Mouse (Mus musculus) brain, embryonic 14.5 days (tissue): ENCODE results near the gene Rpap3.

Source experiments
- CTCF ChIP-seq: fragments of 200-500 bp; IDR thresholded peaks from 2 replicates; pipeline ENCODE4 v1.5.1; 2012; ENCODE audit warnings: inconsistent platforms, mild to moderate bottlenecking, moderate library complexity, borderline replicate concordance; ENCODE audit not compliant: insufficient read depth, insufficient read length; ENCODE audit errors: extremely low read depth
- POLR2A ChIP-seq: fragments of 200-500 bp; IDR thresholded peaks from 2 replicates; pipeline ENCODE4 v1.6.1; 2012; ENCODE audit warnings: mild to moderate bottlenecking, inconsistent platforms, borderline replicate concordance; ENCODE audit not compliant: poor library complexity, insufficient read depth, insufficient read length, severe bottlenecking; ENCODE audit errors: extremely low read depth

DNA sequence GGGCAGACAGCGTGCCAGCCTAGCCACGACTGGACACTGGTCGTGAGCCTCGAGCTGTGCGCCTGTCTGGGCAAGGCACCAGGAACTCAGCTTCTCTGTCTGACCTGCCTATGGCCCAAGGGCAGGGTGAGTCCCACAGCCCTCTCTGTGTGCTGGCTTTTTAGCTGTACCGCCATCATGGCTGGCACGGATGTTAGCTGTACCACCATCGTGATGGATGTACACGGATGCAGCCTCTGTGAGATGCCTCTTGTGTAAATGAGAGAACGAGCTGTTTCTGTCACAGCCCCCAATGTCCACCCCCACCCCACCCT lies 39.2 kb downstream of the Rpap3 start:
- no peak for TF ChIP-seq CTCF
- no peak for TF ChIP-seq POLR2A
